Mouse (Mus musculus) midbrain, postnatal 0 days (tissue): ENCODE data around the gene Slc29a1. TPM values are rescaled to one million over a fixed set of nuclear protein-coding genes. Genes with fewer than 3 reads are reported as not detected.
"Not testable (repeated sequence)": the region's sequence is repeated elsewhere in the genome, so short reads cannot be mapped to it uniquely, and the experiment has no call there.

ENCODE experiments used
- ATAC-seq: fragments of 200-750 bp; cut with Nextera tagmentation; 2 replicates; pipeline ENCODE4 v1.8.0; 2017; ENCODE audit warnings: moderate number of reproducible peaks, mild to moderate bottlenecking, moderate TSS enrichment, moderate library complexity; ENCODE audit not compliant: low FRiP score
- DNase-seq: peaks from one replicate; pipeline ENCODE4 v3.0.0-alpha.2; 2015; ENCODE audit warnings: low spot score
- H3K27ac ChIP-seq: fragments of 300-500 bp; sonication (generic); 2 replicates; pipeline ENCODE4 v1.5.1; 2014; ENCODE audit warnings: low read depth, mild to moderate bottlenecking, low read length, mixed read lengths
- H3K27me3 ChIP-seq: fragments of 300-500 bp; sonication (generic); 2 replicates; pipeline ENCODE4 v1.6.1; 2014; ENCODE audit warnings: low read length, control low read depth, mixed read lengths; ENCODE audit not compliant: insufficient read depth
- H3K36me3 ChIP-seq: fragments of 300-500 bp; sonication (generic); 2 replicates; pipeline ENCODE4 v1.6.1; 2014; ENCODE audit warnings: low read length, control low read depth, mixed read lengths; ENCODE audit not compliant: insufficient read depth
- H3K4me1 ChIP-seq: fragments of 300-500 bp; sonication (generic); 2 replicates; pipeline ENCODE4 v1.6.1; 2014; ENCODE audit warnings: mild to moderate bottlenecking, control low read depth, antibody characterized with exemption, low read length, mixed read lengths; ENCODE audit not compliant: insufficient read depth
- H3K4me2 ChIP-seq: fragments of 300-500 bp; sonication (generic); 2 replicates; pipeline ENCODE4 v1.6.1; 2014; ENCODE audit warnings: low read depth, mild to moderate bottlenecking, low read length, mixed read lengths; ENCODE audit not compliant: poor library complexity, severe bottlenecking
- H3K4me3 ChIP-seq: fragments of 300-500 bp; sonication (generic); 2 replicates; pipeline ENCODE4 v1.5.1; 2014; ENCODE audit warnings: low read depth, mild to moderate bottlenecking, low read length, moderate library complexity
- H3K9ac ChIP-seq: fragments of 300-500 bp; sonication (generic); replicated peaks from 2 replicates; pipeline ENCODE4 v1.6.1; 2014; ENCODE audit warnings: mild to moderate bottlenecking, low read length, moderate library complexity, mixed read lengths; ENCODE audit not compliant: poor library complexity, severe bottlenecking
- H3K9me3 ChIP-seq: fragments of 300-500 bp; sonication (generic); 2 replicates; pipeline ENCODE4 v1.6.1; 2016; ENCODE audit warnings: low read length, control low read depth
- CTCF ChIP-seq: IDR thresholded peaks from 2 replicates; pipeline ENCODE4 v1.5.1; 2016; ENCODE audit warnings: antibody characterized with exemption, mild to moderate bottlenecking
- WGBS: fragments of 180-500 bp; shearing (Covaris S2); extraction: QIAGEN DNeasy Blood & Tissue Kit; methylation state at CpG from one replicate; pipeline ENCODE4 v1.1.7; 2014; 5-methylcytosine and 5-hydroxymethylcytosine counted together
- polyA plus RNA-seq: library from polyadenylated mRNA; unstranded; fragments of >200 nt; fragmentation: Nextera tagmentation; extraction: Ambion mirVana; gene quantifications from 2 replicates; pipeline ENCODE4 v1.2.1, GENCODE M21; 2015
- total RNA-seq: library from RNA; depleted of rRNA; stranded (reverse); fragments of >200 nt; gene quantifications from 2 replicates; pipeline ENCODE4 v1.2.3, GENCODE M21; 2014

Slc29a1 gene
- total and polyA plus RNA-seq, 2 experiments from 2014 or later: 38.4 to 82.1 TPM

DNA sequence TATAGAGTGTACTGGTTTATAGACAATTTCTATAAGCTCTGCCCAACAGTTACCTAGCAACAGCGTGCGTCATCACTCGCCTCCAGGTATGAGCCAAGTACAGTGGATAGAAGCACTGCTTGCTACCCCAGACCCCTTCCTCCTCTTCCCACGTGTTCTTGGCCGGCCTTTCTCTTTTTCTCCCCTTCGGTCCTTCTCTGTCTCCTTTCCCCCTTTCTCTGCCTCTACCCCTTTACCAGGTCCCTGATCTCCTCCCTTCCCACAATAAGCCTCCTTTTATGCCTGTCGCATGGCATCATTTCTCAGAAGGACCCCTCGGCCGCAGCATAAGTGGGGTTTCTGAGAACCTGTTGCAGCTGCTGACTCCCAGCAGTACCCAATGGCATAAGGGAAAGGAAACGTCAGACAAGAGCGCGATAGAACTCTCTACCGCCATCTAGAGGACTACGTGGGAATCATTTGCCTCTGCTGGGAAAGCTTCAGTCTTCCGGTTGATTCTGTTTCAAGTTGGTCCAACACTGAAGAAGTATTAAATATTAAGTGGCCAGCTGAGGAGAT lies 27.2 kb upstream of the Slc29a1 start:
- ATAC-seq: peak; percentile 39; the same call in 1 of the 2 replicates
- no peak overlapping the region for H3K9ac ChIP-seq

DNA sequence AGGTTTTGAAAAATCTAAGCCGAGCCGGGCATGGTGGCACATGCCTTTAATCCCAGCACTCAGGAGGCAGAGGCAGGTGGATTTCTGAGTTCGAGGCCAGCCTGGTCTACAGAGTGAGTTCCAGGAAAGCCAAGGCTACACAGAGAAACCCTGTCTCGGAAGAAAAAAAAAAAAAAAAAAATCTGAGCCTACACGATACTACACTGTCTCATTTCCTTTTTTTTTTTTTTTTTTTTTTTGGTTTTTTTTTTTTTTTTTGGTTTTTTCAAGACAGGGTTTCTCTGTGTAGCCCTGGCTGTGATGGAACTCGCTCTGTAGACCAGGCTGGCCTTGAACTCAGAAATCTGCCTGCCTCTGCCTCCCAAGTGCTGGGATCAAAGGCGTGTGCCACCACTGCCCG lies 24.0 kb upstream of the Slc29a1 start:
- H3K4me2 ChIP-seq, H3K27me3 ChIP-seq, ATAC-seq, DNase-seq, H3K4me3 ChIP-seq, H3K36me3 ChIP-seq, H3K27ac ChIP-seq, H3K9me3 ChIP-seq, H3K4me1 ChIP-seq, H3K9ac ChIP-seq: not testable (repeated sequence)
- WGBS: 90% methylated on average over 8 of the region's 8 CpGs

More for the DNA sequence above, 27.2 kb upstream of the Slc29a1 start:
- peak; percentile 93 for DNase-seq
- WGBS: 18% methylated on average over 15 of the region's 15 CpGs
- H3K27me3 ChIP-seq: no peaks in the 10 kb centered on the region
- H3K9me3 ChIP-seq: no peaks in the 10 kb centered on the region
- peak; percentile 96 for TF ChIP-seq CTCF
- peaks cover 5% of the 10 kb centered on the region; the same call in 1 of the 2 replicates for H3K4me1 ChIP-seq
- H3K36me3 ChIP-seq: no peaks in the 10 kb centered on the region
- H3K27ac ChIP-seq: no peak overlapping the region
- peak overlapping the region; percentile 37 for H3K4me2 ChIP-seq
- 0 out of 2 replicates have a peak overlapping the region, but pooled peaks have one; percentile 5 for H3K4me3 ChIP-seq

DNA sequence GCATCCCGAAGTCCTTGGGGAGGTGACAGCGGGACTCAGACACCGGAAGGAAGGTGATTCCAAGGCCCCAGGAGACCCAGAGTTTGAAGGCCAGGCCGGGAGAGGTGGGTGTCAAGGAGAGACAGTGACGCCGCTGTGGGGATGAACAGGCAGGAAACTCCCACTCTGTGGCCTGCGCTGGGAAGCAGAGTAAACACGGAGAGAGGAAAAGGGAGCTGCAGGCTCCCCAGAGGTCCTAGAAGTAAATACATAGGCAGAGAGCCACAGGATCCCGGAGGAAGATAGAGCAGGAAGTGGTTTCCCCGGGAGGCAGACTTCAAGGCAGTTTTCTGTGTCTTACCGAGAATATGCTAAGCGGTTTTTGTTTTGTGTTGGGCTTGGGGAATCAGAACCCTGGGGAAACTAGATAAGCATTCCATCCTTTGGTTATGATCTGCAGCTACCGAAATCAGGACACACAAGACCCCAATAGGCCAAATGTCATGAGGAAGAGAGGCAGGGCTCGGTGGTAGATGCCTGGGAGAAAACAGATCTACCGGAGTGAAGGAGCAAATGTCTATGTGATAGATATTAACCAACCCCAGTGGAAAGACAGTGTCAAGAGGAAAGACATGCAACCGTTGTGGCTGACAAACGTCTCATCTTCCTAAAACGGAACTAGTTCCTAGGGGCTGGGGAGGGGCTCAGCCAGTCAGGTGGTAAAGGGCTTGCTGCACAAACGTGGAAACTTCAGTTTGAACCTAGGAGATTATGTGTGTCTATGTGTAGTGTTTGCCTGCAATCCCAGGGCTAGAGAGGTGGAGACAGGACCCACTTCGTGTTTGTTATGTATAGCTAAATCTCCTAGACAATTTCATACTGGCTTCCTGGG lies 20.2 kb upstream of the Slc29a1 start:
- Histone ChIP-seq H3K27ac (no peak overlapping the region), H3K4me2 (no peak overlapping the region), H3K27me3 (no peaks in the 10 kb centered on the region), H3K4me3 (no peak overlapping the region), H3K4me1 (0 out of 2 replicates have a peak, but pooled peaks cover 4% of the 10 kb centered on the region), H3K9me3 (no peaks in the 10 kb centered on the region), H3K9ac (no peak overlapping the region), H3K36me3 (no peaks in the 10 kb centered on the region)
- no peak for TF ChIP-seq CTCF
- no peak for ATAC-seq
- WGBS: 32% methylated on average over 20 of the region's 20 CpGs
- no peak for DNase-seq

DNA sequence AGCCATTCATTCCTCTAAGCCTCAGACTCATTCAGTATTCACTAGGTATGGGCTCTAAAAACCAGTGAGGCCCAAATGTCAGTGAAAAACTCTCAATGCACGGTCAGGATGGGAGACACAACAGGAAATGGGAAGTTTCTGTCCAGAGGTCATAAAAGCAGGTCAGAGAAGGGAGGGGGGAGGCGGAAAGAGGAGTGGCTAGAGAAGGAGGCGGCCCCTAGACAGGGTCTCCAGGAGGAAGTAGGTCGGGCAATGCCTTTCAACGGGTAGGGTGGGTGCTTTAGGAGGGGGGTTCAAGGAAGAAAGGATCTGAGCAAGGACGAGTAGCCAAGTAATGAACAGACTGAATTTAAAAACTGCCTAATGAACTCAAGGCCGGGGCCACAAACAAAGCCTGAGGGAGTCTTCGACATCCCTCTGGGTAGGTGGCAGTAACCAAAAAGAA lies 19.6 kb upstream of the Slc29a1 start:
- Histone ChIP-seq H3K9me3 (no peaks in the 10 kb centered on the region), H3K4me2 (no peak overlapping the region), H3K4me1 (0 out of 2 replicates have a peak, but pooled peaks cover 4% of the 10 kb centered on the region), H3K27ac (no peak overlapping the region), H3K36me3 (no peaks in the 10 kb centered on the region), H3K4me3 (no peak overlapping the region), H3K9ac (no peak overlapping the region), H3K27me3 (no peaks in the 10 kb centered on the region)
- no peak for TF ChIP-seq CTCF
- ATAC-seq (no peak), DNase-seq (no peak)
- WGBS: 22% methylated on average over 8 of the region's 8 CpGs

DNA sequence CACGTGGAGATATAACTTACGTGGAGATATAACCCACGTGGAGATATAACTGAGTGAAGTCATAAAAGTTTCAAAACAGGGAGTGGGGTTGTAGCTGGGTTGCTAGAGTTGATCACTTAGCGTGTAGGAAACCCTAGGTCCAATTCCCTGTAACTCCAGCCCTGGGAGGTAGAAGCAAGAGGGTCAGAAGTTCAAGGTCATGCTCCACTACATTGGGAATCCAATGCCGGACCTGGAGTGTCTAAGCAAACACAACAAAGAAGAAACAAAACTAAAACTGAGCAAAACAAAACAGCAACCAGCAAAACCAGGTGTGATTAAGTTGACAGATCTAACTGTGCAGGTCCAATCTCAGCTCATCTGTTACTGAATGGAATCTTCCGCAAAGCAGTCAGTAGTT lies 18.2 kb upstream of the Slc29a1 start:
- DNase-seq: no peak
- H3K9me3 ChIP-seq: no peaks in the 10 kb centered on the region
- H3K9ac ChIP-seq: no peak overlapping the region
- H3K4me1 ChIP-seq: 0 out of 2 replicates have a peak, but pooled peaks cover 4% of the 10 kb centered on the region
- no peaks in the 10 kb centered on the region for H3K36me3 ChIP-seq
- no peak for TF ChIP-seq CTCF
- ATAC-seq: no peak
- no peak overlapping the region for H3K27ac ChIP-seq
- H3K4me3 ChIP-seq: no peak overlapping the region
- H3K27me3 ChIP-seq: no peaks in the 10 kb centered on the region
- 90% methylated on average over 6 of the region's 6 CpGs for WGBS
- no peak overlapping the region for H3K4me2 ChIP-seq

DNA sequence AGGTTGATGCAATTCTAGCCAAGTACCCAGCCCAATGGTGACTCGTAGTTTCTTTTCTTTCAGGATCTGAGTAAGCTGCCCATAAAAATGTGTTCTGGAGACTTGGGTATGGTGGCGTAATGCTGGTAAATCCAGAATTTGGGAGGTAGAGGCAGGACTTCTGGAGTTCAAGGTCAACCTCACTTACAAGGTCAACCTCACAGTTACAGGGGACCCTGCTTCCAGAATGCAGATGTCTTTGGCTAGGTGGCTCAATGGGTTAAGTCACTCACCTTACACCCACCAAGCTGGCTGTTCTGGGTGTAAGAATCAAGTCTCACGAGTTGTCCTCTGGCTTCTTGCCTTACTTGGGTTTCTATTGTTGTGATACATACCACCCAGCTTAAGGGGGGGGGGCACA lies 17.3 kb upstream of the Slc29a1 start:
- no peak overlapping the region for H3K27ac ChIP-seq
- TF ChIP-seq CTCF: no peak
- no peak overlapping the region for H3K4me2 ChIP-seq
- DNase-seq (no peak), ATAC-seq (no peak)
- no peak overlapping the region for H3K9ac ChIP-seq
- H3K4me3 ChIP-seq: no peak overlapping the region
- no peaks in the 10 kb centered on the region for H3K36me3 ChIP-seq
- 0 out of 2 replicates have a peak, but pooled peaks cover 4% of the 10 kb centered on the region for H3K4me1 ChIP-seq
- H3K9me3 ChIP-seq: no peaks in the 10 kb centered on the region
- 87% methylated on average over 3 of the region's 3 CpGs for WGBS
- H3K27me3 ChIP-seq: no peaks in the 10 kb centered on the region
